ENCODE assay signal across 14 mouse cellular contexts in genomic region chr4:32405985-32406384, GRCm38 (mm10).
DNase-seq lines count a peak whose midpoint lies in the region; ATAC-seq lines count a peak whose summit lies in the region.
"Had no signal": no experiment of that assay in that cellular context is flagged by ENCODE, and none has a peak within 500 bp of the region (broad histone marks: within the 10 kb centered on the region; RNA-seq: fewer than 3 reads in every experiment).

No protein-coding gene starts in this region.

- no peak for ATAC-seq in heart, embryonic 13.5 days (ENCODE audit: extremely low read depth, insufficient number of reproducible peaks, low FRiP score, low TSS enrichment)
- peak; percentile 59; the same call in 1 of the 2 replicates for ATAC-seq in midbrain, embryonic 16.5 days
- ATAC-seq in midbrain, embryonic 15.5 days (replicated peaks): no peak
- peak; percentile 40; the same call in 1 of the 2 replicates for ATAC-seq in monocyte, adult 5-6 weeks (replicated peaks; ENCODE audit: insufficient number of reproducible peaks, low FRiP score, low TSS enrichment, poor library complexity, severe bottlenecking)
- ATAC-seq: liver, postnatal 0 days had no signal

- H3K4me1 ChIP-seq in heart, embryonic 13.5 days: peaks cover 45% of the 10 kb centered on the region
- H3K4me1 ChIP-seq in heart, embryonic 10.5 days: peaks cover 20% of the 10 kb centered on the region; the same call in 1 of the 2 replicates
- peaks cover 13% of the 10 kb centered on the region for H3K4me1 ChIP-seq in midbrain, embryonic 16.5 days (ENCODE audit: control insufficient read depth, insufficient read depth, low read length)
- peaks cover 13% of the 10 kb centered on the region; the same call in 1 of the 2 replicates for H3K4me1 ChIP-seq in midbrain, embryonic 15.5 days

- peak overlapping the region; percentile 54 for H3K27ac ChIP-seq in heart, embryonic 13.5 days (replicated peaks)
- no peak overlapping the region; the same call in 1 of the 2 replicates for H3K27ac ChIP-seq in heart, embryonic 10.5 days
- H3K27ac ChIP-seq in midbrain, embryonic 16.5 days (ENCODE audit: low read length): no peak overlapping the region
- no peak overlapping the region for H3K27ac ChIP-seq in midbrain, embryonic 15.5 days
- H3K27ac ChIP-seq: hindbrain, embryonic 15.5 days had no signal

- no peaks in the 10 kb centered on the region for H3K9me3 ChIP-seq in heart, embryonic 13.5 days
- H3K9me3 ChIP-seq in heart, embryonic 10.5 days: no peaks in the 10 kb centered on the region
- H3K9me3 ChIP-seq in midbrain, embryonic 16.5 days (replicated peaks; ENCODE audit: control insufficient read depth, low read length, poor library complexity, severe bottlenecking): no peaks in the 10 kb centered on the region
- H3K9me3 ChIP-seq in midbrain, embryonic 15.5 days: no peaks in the 10 kb centered on the region
- H3K9me3 ChIP-seq: hindbrain, embryonic 15.5 days had no signal

- H3K4me2 ChIP-seq in heart, embryonic 13.5 days: peak overlapping the region; percentile 12; the same call in 1 of the 2 replicates
- no peak overlapping the region for H3K4me2 ChIP-seq in midbrain, embryonic 16.5 days (ENCODE audit: low read length)
- H3K4me2 ChIP-seq in midbrain, embryonic 15.5 days: no peak overlapping the region
- H3K4me2 ChIP-seq: hindbrain, embryonic 15.5 days had no signal

- no peak overlapping the region for H3K4me3 ChIP-seq in heart, embryonic 13.5 days
- H3K4me3 ChIP-seq in heart, embryonic 10.5 days: no peak overlapping the region
- no peak overlapping the region for H3K4me3 ChIP-seq in midbrain, embryonic 16.5 days (ENCODE audit: low read depth, low read length)
- no peak overlapping the region for H3K4me3 ChIP-seq in midbrain, embryonic 15.5 days
- H3K4me3 ChIP-seq: hindbrain, embryonic 15.5 days had no signal

- DNase-seq in heart, embryonic 10.5 days (ENCODE audit: low spot score): no peak
- peak; percentile 76 for DNase-seq in CD4-positive, CD25-positive, alpha-beta regulatory T cell, adult 2 months (ENCODE audit: low read depth, low spot score)
- no peak for DNase-seq in left cerebral cortex, adult 11 months (ENCODE audit: low spot score)
- no peak for DNase-seq in kidney, postnatal 36 days
- DNase-seq: cerebellum, postnatal 25 days; kidney, adult 9 months; liver, postnatal 0 days; lung, postnatal 4 days; thymus, postnatal 36 days had no signal

- H3K9ac ChIP-seq in heart, embryonic 13.5 days: 0 out of 2 replicates have a peak overlapping the region, but pooled peaks have one; percentile 45
- H3K9ac ChIP-seq in midbrain, embryonic 16.5 days (ENCODE audit: low read depth, low read length): no peak overlapping the region; the same call in 1 of the 2 replicates
- H3K9ac ChIP-seq in midbrain, embryonic 15.5 days: no peak overlapping the region
- H3K9ac ChIP-seq: hindbrain, embryonic 15.5 days; liver, postnatal 0 days had no signal

- H3K27me3 ChIP-seq in heart, embryonic 13.5 days (replicated peaks): no peaks in the 10 kb centered on the region
- no peaks in the 10 kb centered on the region for H3K27me3 ChIP-seq in heart, embryonic 10.5 days (ENCODE audit: insufficient read depth, poor library complexity, severe bottlenecking)
- no peaks in the 10 kb centered on the region for H3K27me3 ChIP-seq in midbrain, embryonic 16.5 days (ENCODE audit: control insufficient read depth, insufficient read depth, low read depth, low read length)
- no peaks in the 10 kb centered on the region for H3K27me3 ChIP-seq in midbrain, embryonic 15.5 days (replicated peaks)
- H3K27me3 ChIP-seq: hindbrain, embryonic 15.5 days had no signal

- 75% methylated on average over 3 of the region's 3 CpGs for WGBS in heart, embryonic 13.5 days
- WGBS in heart, embryonic 10.5 days: 82% methylated on average over 3 of the region's 3 CpGs
- 68% methylated on average over 3 of the region's 3 CpGs for WGBS in midbrain, embryonic 16.5 days
- 80% methylated on average over 3 of the region's 3 CpGs for WGBS in midbrain, embryonic 15.5 days

- no peaks in the 10 kb centered on the region for H3K36me3 ChIP-seq in heart, embryonic 13.5 days
- no peaks in the 10 kb centered on the region for H3K36me3 ChIP-seq in heart, embryonic 10.5 days
- no peaks in the 10 kb centered on the region for H3K36me3 ChIP-seq in midbrain, embryonic 16.5 days (ENCODE audit: control insufficient read depth, insufficient read depth, low read length)
- H3K36me3 ChIP-seq in midbrain, embryonic 15.5 days (replicated peaks): no peaks in the 10 kb centered on the region
- H3K36me3 ChIP-seq: hindbrain, embryonic 15.5 days had no signal

Comparison
In these comparisons a context has a peak if more than half of its experiments do, and no peak if none do; other contexts are left out.
1. ATAC-seq: peak in midbrain, embryonic 16.5 days (single experiment) and monocyte, adult 5-6 weeks (single experiment); none in heart, embryonic 13.5 days (single experiment) and midbrain, embryonic 15.5 days (single experiment).